In the genomic region with DNA sequence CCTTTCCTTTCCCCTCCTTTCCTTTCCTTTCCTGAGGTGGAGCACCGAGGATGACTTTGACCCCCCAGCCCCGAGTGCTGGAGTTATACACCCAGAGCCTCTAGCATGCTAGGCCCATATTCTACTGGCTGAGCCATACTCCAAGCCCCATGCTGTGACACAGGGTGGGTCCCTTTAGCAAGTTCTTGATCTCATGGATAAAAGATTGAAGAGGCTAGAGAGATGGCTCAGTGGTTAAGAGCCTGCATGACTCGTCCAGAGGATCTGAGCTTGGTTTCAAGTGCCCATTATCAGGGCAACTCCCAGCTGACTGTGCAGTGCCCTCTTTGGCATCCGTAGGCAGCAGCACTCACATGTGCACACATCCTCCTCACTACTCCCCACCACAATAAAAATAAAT, we compare ENCODE assay signal across 23 mouse cellular contexts. TPM values are rescaled to one million over a fixed set of nuclear protein-coding genes. Genes with fewer than 3 reads are reported as not detected.
"Had no signal": no experiment of that assay in that cellular context is flagged by ENCODE, and none has a peak within 500 bp of the region (broad histone marks: within the 10 kb centered on the region; RNA-seq: fewer than 3 reads in every experiment).

No protein-coding gene starts in this region.

- H3K27me3 ChIP-seq: liver, embryonic 15.5 days; lung, embryonic 15.5 days; midbrain, embryonic 13.5 days; midbrain, embryonic 15.5 days; neural tube, embryonic 12.5 days; stomach, embryonic 15.5 days had no signal

- H3K4me1 ChIP-seq: lung, embryonic 15.5 days; midbrain, embryonic 13.5 days; midbrain, embryonic 15.5 days; neural tube, embryonic 12.5 days; stomach, embryonic 15.5 days had no signal

- ATAC-seq: liver, postnatal 0 days; lung, postnatal 0 days; midbrain, embryonic 13.5 days; midbrain, embryonic 15.5 days had no signal

- DNase-seq: liver, postnatal 0 days; lung, adult 2 months; lung, postnatal 14 days; lung, postnatal 4 days; right cerebral cortex, postnatal 14 days; thymus, adult 2 months; thymus, postnatal 25 days; thymus, postnatal 4 days had no signal

- H3K4me3 ChIP-seq: liver, embryonic 15.5 days; lung, embryonic 15.5 days; midbrain, embryonic 13.5 days; midbrain, embryonic 15.5 days; neural tube, embryonic 12.5 days; stomach, embryonic 15.5 days had no signal

- H3K9me3 ChIP-seq: liver, embryonic 15.5 days; lung, embryonic 15.5 days; midbrain, embryonic 13.5 days; midbrain, embryonic 15.5 days; neural tube, embryonic 12.5 days; stomach, embryonic 15.5 days had no signal

- H3K36me3 ChIP-seq: midbrain, embryonic 15.5 days; neural tube, embryonic 12.5 days; stomach, embryonic 15.5 days had no signal

RNA-seq across cellular contexts. Expression of a gene that starts 42.7 kb away (rescaled TPM):
- total RNA-seq: megakaryocyte progenitor cell, adult 5-6 weeks; midbrain, postnatal 0 days; monocyte, adult 5-6 weeks; neutrophil, adult 5-6 weeks had no signal
- polyA plus RNA-seq: liver, embryonic 15.5 days; liver, postnatal 0 days; lung, embryonic 15.5 days; midbrain, embryonic 11.5 days; midbrain, embryonic 13.5 days; midbrain, embryonic 15.5 days; midbrain, postnatal 0 days; neural tube, embryonic 12.5 days; neural tube, embryonic 14.5 days; spleen, adult 2 months; stomach, embryonic 15.5 days; thymus, adult 2 months; urinary bladder, adult 2 months had no signal
